Mouse (Mus musculus) myocyte (in vitro differentiated cells): ENCODE measurements around the gene Cox8b. TPM values are rescaled to one million over a fixed set of nuclear protein-coding genes. Genes with fewer than 3 reads are reported as not detected.

Experiments
- H3K27me3 ChIP-seq: one replicate; pipeline ENCODE4 v1.6.1; 2011; ENCODE audit not compliant: control insufficient read depth, insufficient read depth, insufficient read length
- H3K36me3 ChIP-seq: one replicate; pipeline ENCODE4 v1.6.1; 2011; ENCODE audit not compliant: control insufficient read depth, insufficient read depth
- H3K4me2 ChIP-seq: one replicate; pipeline ENCODE4 v1.6.1; 2011; ENCODE audit warnings: low read depth, control low read depth
- H3K4me3 ChIP-seq: one replicate; pipeline ENCODE4 v1.5.1; 2011; ENCODE audit warnings: mild to moderate bottlenecking, control low read depth, moderate library complexity
- H3K79me2 ChIP-seq: one replicate; pipeline ENCODE4 v1.6.1; 2011; ENCODE audit not compliant: control insufficient read depth, insufficient read depth
- H3ac ChIP-seq: one replicate; pipeline ENCODE4 v1.6.1; 2011; ENCODE audit not compliant: control insufficient read depth, insufficient read length
- CEBPB ChIP-seq: IDR thresholded peaks from 2 replicates; pipeline ENCODE4 v1.6.1; 2011; ENCODE audit warnings: mild to moderate bottlenecking, moderate library complexity; ENCODE audit not compliant: poor library complexity, insufficient read depth, severe bottlenecking
- E2F4 ChIP-seq: IDR thresholded peaks from one replicate; pipeline ENCODE4 v1.6.1; 2011; ENCODE audit warnings: mild to moderate bottlenecking, control low read depth, moderate library complexity; ENCODE audit not compliant: insufficient read depth
- MAX ChIP-seq: IDR thresholded peaks from one replicate; pipeline ENCODE4 v1.6.1; 2011; ENCODE audit warnings: low read depth, mild to moderate bottlenecking, control low read depth
- MYOD1 ChIP-seq, 3 experiments: IDR thresholded peaks; one replicate each; pipeline ENCODE4 v1.6.1; 2011; ENCODE audit warnings: control low read depth in 2 of 3, low read depth in 2 of 3, mild to moderate bottlenecking in 2 of 3, moderate library complexity in 1 of 3; ENCODE audit not compliant: insufficient read length in 2 of 3, control insufficient read depth in 1 of 3
- MYOG ChIP-seq, 3 experiments: IDR thresholded peaks; one replicate each; pipeline ENCODE4 v1.6.1; 2011; ENCODE audit warnings: control low read depth in 2 of 3, low read depth in 2 of 3, mild to moderate bottlenecking in 2 of 3; ENCODE audit not compliant: insufficient read length in 2 of 3, control insufficient read depth in 1 of 3, insufficient read depth in 1 of 3
- POLR2A ChIP-seq: IDR thresholded peaks from one replicate; pipeline ENCODE4 v1.6.1; 2011; ENCODE audit warnings: low read depth, mild to moderate bottlenecking, control low read depth, moderate library complexity; ENCODE audit not compliant: insufficient read length
- POLR2AphosphoS2 ChIP-seq: IDR thresholded peaks from one replicate; pipeline ENCODE4 v1.6.1; 2011; ENCODE audit warnings: low read depth, control low read depth; ENCODE audit not compliant: insufficient read length
- REST ChIP-seq: IDR thresholded peaks from one replicate; pipeline ENCODE4 v1.6.1; 2011; ENCODE audit warnings: mild to moderate bottlenecking, control low read depth, moderate library complexity; ENCODE audit not compliant: insufficient read depth, insufficient read length
- SRF ChIP-seq: IDR thresholded peaks from one replicate; pipeline ENCODE4 v1.6.1; 2011; ENCODE audit warnings: low read depth; ENCODE audit not compliant: control insufficient read depth, insufficient read length
- TCF12 ChIP-seq: IDR thresholded peaks from one replicate; pipeline ENCODE4 v1.6.1; 2011; ENCODE audit warnings: mild to moderate bottlenecking, control low read depth; ENCODE audit not compliant: poor library complexity, insufficient read depth, severe bottlenecking
- TCF3 ChIP-seq: IDR thresholded peaks from one replicate; pipeline ENCODE4 v1.6.1; 2011; ENCODE audit warnings: low read depth, control low read depth; ENCODE audit not compliant: insufficient read length
- USF1 ChIP-seq: IDR thresholded peaks from one replicate; pipeline ENCODE4 v1.6.1; 2011; ENCODE audit warnings: low read depth, mild to moderate bottlenecking, control low read depth, moderate library complexity
- polyA plus RNA-seq: library from polyadenylated mRNA; unstranded; fragments of >200 nt; fragmentation: generic; extraction: Trizol; gene quantifications from one replicate; pipeline ENCODE4 v1.2.1, GENCODE M21; 2012; ENCODE audit warnings: missing spikeins

The Cox8b gene
- polyA plus RNA-seq, 1 experiment: 534 TPM

- H3K4me2 ChIP-seq: peak overlapping the region; percentile 69
- H3K27me3 ChIP-seq: no peaks in the 10 kb centered on the region
- H3ac ChIP-seq: peak overlapping the region; percentile 40
- H3K79me2 ChIP-seq: peaks cover 38% of the 10 kb centered on the region
- H3K36me3 ChIP-seq: peaks cover 16% of the 10 kb centered on the region
- peak overlapping the region; percentile 98 for H3K4me3 ChIP-seq
- TF ChIP-seq CEBPB: no peak
- no peak for TF ChIP-seq POLR2A
- no peak for TF ChIP-seq SRF
Measured at GRCm38 (mm10) chr7:140882469-140882803, 17.8 kb downstream of the Cox8b start.

GRCm38 (mm10) chr7:140881696-140882468 is 18.4 kb downstream of the Cox8b start, which contains the start of the genes Psmd13 and Sirt3:
Psmd13 (plus strand) TSS chr7:140881968.
Sirt3 (minus strand) TSS chr7:140882309.
- Histone ChIP-seq H3ac (peak within 1 kb of the TSS; percentile 40), H3K27me3 (no peaks in the 10 kb centered on the region), H3K79me2 (peaks cover 38% of the 10 kb centered on the region), H3K4me3 (peak within 1 kb of the TSS; percentile 98), H3K4me2 (peak within 1 kb of the TSS; percentile 99), H3K36me3 (peaks cover 10% of the 10 kb centered on the region)
- no peak for TF ChIP-seq E2F4
- TF ChIP-seq MYOD1 (IDR thresholded peaks at IDR 0.05; ENCODE audit: control insufficient read depth in 1 of 3, insufficient read length in 2 of 3, low read depth in 2 of 3): no peak
- TF ChIP-seq POLR2AphosphoS2: peak; percentile 92
- TF ChIP-seq USF1: peak; percentile 20
- TF ChIP-seq POLR2A: peak; percentile 95

- Histone ChIP-seq H3K79me2 (peaks cover 35% of the 10 kb centered on the region), H3ac (peak overlapping the region; percentile 40), H3K4me2 (peak overlapping the region; percentile 99), H3K27me3 (no peaks in the 10 kb centered on the region), H3K4me3 (peak overlapping the region; percentile 98), H3K36me3 (peaks cover 4% of the 10 kb centered on the region)
- TF ChIP-seq TCF12: no peak
- TF ChIP-seq POLR2AphosphoS2: no peak
- TF ChIP-seq USF1: no peak
- no peak for TF ChIP-seq REST
- TF ChIP-seq MYOG (IDR thresholded peaks at IDR 0.05; ENCODE audit: control insufficient read depth in 1 of 3, insufficient read depth in 1 of 3, insufficient read length in 2 of 3, low read depth in 2 of 3): no peak
- TF ChIP-seq POLR2A: no peak
- no peak for TF ChIP-seq MAX
- TF ChIP-seq TCF3: no peak
- TF ChIP-seq E2F4: no peak
- no peak for TF ChIP-seq MYOD1 (IDR thresholded peaks at IDR 0.05; ENCODE audit: control insufficient read depth in 1 of 3, insufficient read length in 2 of 3, low read depth in 2 of 3)
- TF ChIP-seq CEBPB: no peak
- no peak for TF ChIP-seq SRF
Measured at GRCm38 (mm10) chr7:140880865-140881515, 19.3 kb downstream of the Cox8b start.

GRCm38 (mm10) chr7:140880419-140880818 is 19.8 kb downstream of the Cox8b start:
- no peak overlapping the region for H3K4me3 ChIP-seq
- peaks cover 30% of the 10 kb centered on the region for H3K79me2 ChIP-seq
- H3ac ChIP-seq: no peak overlapping the region
- H3K36me3 ChIP-seq: peaks cover 3% of the 10 kb centered on the region
- H3K27me3 ChIP-seq: no peaks in the 10 kb centered on the region
- TF ChIP-seq MYOG (IDR thresholded peaks at IDR 0.05; ENCODE audit: control insufficient read depth in 1 of 3, insufficient read depth in 1 of 3, insufficient read length in 2 of 3, low read depth in 2 of 3): no peak
- no peak for TF ChIP-seq CEBPB
- peak overlapping the region; percentile 99 for H3K4me2 ChIP-seq

GRCm38 (mm10) chr7:140879355-140879754 is 20.9 kb downstream of the Cox8b start:
- H3K4me3 ChIP-seq: no peak overlapping the region
- no peak overlapping the region for H3K4me2 ChIP-seq
- no peak overlapping the region for H3ac ChIP-seq
- H3K27me3 ChIP-seq: no peaks in the 10 kb centered on the region
- TF ChIP-seq MYOG (IDR thresholded peaks at IDR 0.05; ENCODE audit: control insufficient read depth in 1 of 3, insufficient read depth in 1 of 3, insufficient read length in 2 of 3, low read depth in 2 of 3) (no peak), REST (no peak), TCF12 (no peak), POLR2AphosphoS2 (no peak), TCF3 (no peak), MYOD1 (IDR thresholded peaks at IDR 0.05; ENCODE audit: control insufficient read depth in 1 of 3, insufficient read length in 2 of 3, low read depth in 2 of 3) (no peak)
- peaks cover 21% of the 10 kb centered on the region for H3K79me2 ChIP-seq
- peaks cover 7% of the 10 kb centered on the region for H3K36me3 ChIP-seq
